Mouse (Mus musculus): ENCODE measurements around the gene Rasgef1c. TPM values are rescaled to one million over a fixed set of nuclear protein-coding genes. Genes with fewer than 3 reads are reported as not detected.

The Rasgef1c gene
- polyA plus RNA-seq, 1 experiment from 2014 or later, result 0.32 TPM

DNA sequence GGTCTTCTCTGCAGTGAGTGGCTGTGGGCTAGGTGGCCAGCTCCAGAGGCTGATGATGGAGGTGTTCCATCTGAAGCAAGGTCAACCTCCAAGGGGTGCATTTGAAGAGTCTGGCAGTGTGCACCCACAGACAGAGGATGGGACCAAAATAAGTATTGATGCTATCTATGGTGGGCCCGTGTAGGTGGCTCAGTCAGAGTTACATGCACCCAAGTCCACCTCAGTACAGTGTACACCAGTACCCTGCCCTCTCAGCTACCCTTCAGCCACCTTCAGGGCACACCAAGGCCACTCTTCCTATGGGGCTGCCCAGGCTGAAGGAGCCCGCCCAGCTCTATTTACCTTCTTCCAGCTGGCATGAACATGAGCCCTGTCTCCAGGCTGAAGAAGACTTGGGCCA is 68.1 kb downstream of the Rasgef1c start:
- 87% methylated on average over 2 of the region's 2 CpGs for WGBS

DNA sequence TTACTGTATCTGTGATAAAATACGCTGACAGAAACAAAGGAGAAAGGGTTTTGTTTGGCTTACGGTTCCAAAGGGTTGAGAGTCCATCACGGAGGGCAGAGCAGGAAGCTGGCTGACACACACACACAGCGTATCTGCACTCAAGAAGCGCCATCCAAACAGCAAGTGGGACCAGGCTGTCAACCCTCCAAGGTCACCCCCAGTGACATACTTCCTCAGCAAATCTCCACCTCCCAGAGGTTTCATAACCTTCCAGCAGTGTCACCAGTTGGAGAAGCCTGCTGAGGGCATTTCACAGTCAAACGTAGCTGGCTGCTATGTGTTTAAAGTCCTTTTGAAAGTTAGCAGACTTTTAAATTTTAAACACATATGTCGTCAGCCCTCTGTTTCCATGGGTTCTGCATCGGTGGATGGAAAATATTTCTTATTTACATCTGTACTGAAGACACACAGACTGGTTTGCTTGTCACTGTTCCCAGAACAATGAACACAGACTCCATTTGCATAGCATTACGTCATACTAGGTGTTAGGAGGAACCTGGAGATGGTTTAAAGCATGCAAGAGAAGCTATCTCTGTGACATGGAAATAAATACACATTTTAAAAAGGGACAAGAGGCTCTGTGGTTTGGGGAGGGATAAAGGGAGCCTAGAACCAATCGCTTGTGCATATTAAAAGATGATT is 72.2 kb downstream of the Rasgef1c start:
- no peak for ATAC-seq (ENCODE audit: insufficient number of reproducible peaks, low FRiP score, low TSS enrichment, low read depth)
- no peak overlapping the region for H3K4me3 ChIP-seq (ENCODE audit: low read depth, low read length)
- no peak for DNase-seq (ENCODE audit: low spot score)
- H3K9ac ChIP-seq (ENCODE audit: low read length), result no peak overlapping the region
- no peaks in the 10 kb centered on the region for H3K9me3 ChIP-seq (ENCODE audit: control insufficient read depth, low read length)
- H3K27me3 ChIP-seq (ENCODE audit: control insufficient read depth, insufficient read depth, low read length), result no peaks in the 10 kb centered on the region
- no peaks in the 10 kb centered on the region for H3K4me1 ChIP-seq (ENCODE audit: control insufficient read depth, insufficient read depth, low read length)
- 89% methylated on average over 10 of the region's 10 CpGs for WGBS
- no peak overlapping the region for H3K27ac ChIP-seq (replicated peaks; ENCODE audit: low read depth, low read length)
- H3K4me2 ChIP-seq (ENCODE audit: low read depth, severe bottlenecking), result no peak overlapping the region
- no peaks in the 10 kb centered on the region for H3K36me3 ChIP-seq (ENCODE audit: control insufficient read depth, insufficient read depth, low read length)

More for the DNA sequence above, 68.1 kb downstream of the Rasgef1c start:
- no peak for DNase-seq (ENCODE audit: low spot score)
- Histone ChIP-seq H3K4me1 (ENCODE audit: control insufficient read depth, insufficient read depth, low read length) (no peaks in the 10 kb centered on the region), H3K36me3 (ENCODE audit: control insufficient read depth, insufficient read depth, low read length) (no peaks in the 10 kb centered on the region), H3K9ac (ENCODE audit: low read length) (no peak overlapping the region), H3K9me3 (ENCODE audit: control insufficient read depth, low read length) (no peaks in the 10 kb centered on the region), H3K4me3 (ENCODE audit: low read depth, low read length) (no peak overlapping the region), H3K4me2 (ENCODE audit: low read depth, severe bottlenecking) (no peak overlapping the region), H3K27me3 (ENCODE audit: control insufficient read depth, insufficient read depth, low read length) (no peaks in the 10 kb centered on the region), H3K27ac (replicated peaks; ENCODE audit: low read depth, low read length) (no peak overlapping the region)
- ATAC-seq (ENCODE audit: insufficient number of reproducible peaks, low FRiP score, low TSS enrichment, low read depth), result no peak

DNA sequence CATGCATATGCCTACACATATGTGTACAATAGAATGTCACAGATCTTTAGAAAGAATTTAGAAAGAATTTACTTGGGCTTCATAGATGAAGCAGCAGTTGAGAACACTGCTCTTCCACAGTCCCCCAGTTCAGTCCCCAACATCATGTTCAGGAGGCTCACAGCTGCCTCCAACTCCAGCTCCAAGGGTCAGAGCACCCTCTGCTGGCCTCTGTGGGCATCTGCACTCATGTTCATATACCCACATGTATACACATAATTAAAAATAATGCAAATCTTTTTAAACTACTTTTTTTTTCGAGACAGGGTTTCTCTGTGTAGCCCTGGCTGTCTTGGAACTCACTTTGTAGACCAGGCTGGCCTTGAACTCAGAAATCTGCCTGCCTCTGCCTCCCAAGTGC is 73.0 kb downstream of the Rasgef1c start:
- H3K4me1 ChIP-seq (ENCODE audit: control insufficient read depth, insufficient read depth, low read length), result no peaks in the 10 kb centered on the region
- no peaks in the 10 kb centered on the region for H3K27me3 ChIP-seq (ENCODE audit: control insufficient read depth, insufficient read depth, low read length)
- no peak for ATAC-seq (ENCODE audit: insufficient number of reproducible peaks, low FRiP score, low TSS enrichment, low read depth)
- WGBS, result 64% methylated on average over 1 of the region's 1 CpGs
- no peak overlapping the region for H3K27ac ChIP-seq (replicated peaks; ENCODE audit: low read depth, low read length)
- DNase-seq (ENCODE audit: low spot score), result no peak
- no peak overlapping the region for H3K4me3 ChIP-seq (ENCODE audit: low read depth, low read length)
- no peak overlapping the region for H3K9ac ChIP-seq (ENCODE audit: low read length)
- no peak overlapping the region for H3K4me2 ChIP-seq (ENCODE audit: low read depth, severe bottlenecking)
- H3K36me3 ChIP-seq (ENCODE audit: control insufficient read depth, insufficient read depth, low read length), result no peaks in the 10 kb centered on the region
- no peaks in the 10 kb centered on the region for H3K9me3 ChIP-seq (ENCODE audit: control insufficient read depth, low read length)

DNA sequence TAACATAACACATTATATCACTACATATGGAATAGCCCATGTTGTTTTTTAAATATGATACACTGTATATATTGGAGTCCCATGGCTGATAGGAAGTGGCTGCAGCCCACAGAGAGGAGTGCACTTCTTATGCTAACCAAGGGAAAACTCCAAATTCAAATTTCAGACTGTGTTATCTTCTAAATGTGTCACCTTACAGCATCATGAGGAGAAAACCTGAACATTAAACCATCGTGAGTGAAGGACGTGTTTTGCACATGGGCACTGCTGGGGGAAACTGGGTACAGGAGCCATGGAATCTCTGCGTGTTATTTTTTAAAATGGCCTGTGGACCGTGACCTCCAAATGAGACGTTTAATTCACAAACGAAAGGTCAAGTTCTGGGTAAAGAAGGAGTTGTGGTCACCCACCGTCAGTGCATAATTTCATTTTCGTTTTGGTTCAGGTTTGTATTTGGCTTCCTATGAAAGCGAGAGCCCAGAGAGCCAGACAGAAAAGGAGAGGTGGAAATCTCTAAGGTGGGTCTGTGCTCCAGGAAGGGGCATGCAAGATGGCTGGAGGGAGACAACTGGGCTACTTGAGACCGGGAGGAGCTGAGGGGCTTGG is 76.4 kb downstream of the Rasgef1c start:
- ATAC-seq (ENCODE audit: insufficient number of reproducible peaks, low FRiP score, low TSS enrichment, low read depth) (no peak), DNase-seq (ENCODE audit: low spot score) (no peak)
- Histone ChIP-seq H3K4me2 (ENCODE audit: low read depth, severe bottlenecking) (no peak overlapping the region), H3K27me3 (ENCODE audit: control insufficient read depth, insufficient read depth, low read length) (no peaks in the 10 kb centered on the region), H3K4me1 (ENCODE audit: control insufficient read depth, insufficient read depth, low read length) (no peaks in the 10 kb centered on the region), H3K36me3 (ENCODE audit: control insufficient read depth, insufficient read depth, low read length) (no peaks in the 10 kb centered on the region), H3K27ac (replicated peaks; ENCODE audit: low read depth, low read length) (no peak overlapping the region), H3K9ac (ENCODE audit: low read length) (no peak overlapping the region), H3K9me3 (ENCODE audit: control insufficient read depth, low read length) (no peaks in the 10 kb centered on the region), H3K4me3 (ENCODE audit: low read depth, low read length) (no peak overlapping the region)
- WGBS, result 86% methylated on average over 10 of the region's 10 CpGs

DNA sequence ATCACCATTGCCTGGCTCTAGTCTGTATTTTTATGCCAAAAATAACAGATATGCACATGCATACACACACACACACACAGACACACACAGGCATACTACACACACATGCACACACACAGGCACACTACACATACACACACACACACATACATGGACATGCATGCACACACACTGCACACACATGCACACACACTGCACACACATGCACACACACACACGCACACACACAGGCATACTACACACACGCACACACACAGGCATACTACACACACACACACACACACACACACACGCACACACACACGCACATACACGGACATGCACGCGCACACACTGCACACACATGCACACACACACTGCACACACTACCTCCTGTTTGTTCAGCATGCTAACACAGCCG is 77.3 kb downstream of the Rasgef1c start:
- Histone ChIP-seq H3K27ac (replicated peaks; ENCODE audit: low read depth, low read length) (no peak overlapping the region), H3K9ac (ENCODE audit: low read length) (no peak overlapping the region), H3K4me2 (ENCODE audit: low read depth, severe bottlenecking) (no peak overlapping the region), H3K27me3 (ENCODE audit: control insufficient read depth, insufficient read depth, low read length) (no peaks in the 10 kb centered on the region), H3K9me3 (ENCODE audit: control insufficient read depth, low read length) (no peaks in the 10 kb centered on the region), H3K4me3 (ENCODE audit: low read depth, low read length) (no peak overlapping the region), H3K4me1 (ENCODE audit: control insufficient read depth, insufficient read depth, low read length) (no peaks in the 10 kb centered on the region), H3K36me3 (ENCODE audit: control insufficient read depth, insufficient read depth, low read length) (no peaks in the 10 kb centered on the region)
- no peak for ATAC-seq (ENCODE audit: insufficient number of reproducible peaks, low FRiP score, low TSS enrichment, low read depth)
- 93% methylated on average over 8 of the region's 8 CpGs for WGBS
- DNase-seq (ENCODE audit: low spot score), result no peak

DNA sequence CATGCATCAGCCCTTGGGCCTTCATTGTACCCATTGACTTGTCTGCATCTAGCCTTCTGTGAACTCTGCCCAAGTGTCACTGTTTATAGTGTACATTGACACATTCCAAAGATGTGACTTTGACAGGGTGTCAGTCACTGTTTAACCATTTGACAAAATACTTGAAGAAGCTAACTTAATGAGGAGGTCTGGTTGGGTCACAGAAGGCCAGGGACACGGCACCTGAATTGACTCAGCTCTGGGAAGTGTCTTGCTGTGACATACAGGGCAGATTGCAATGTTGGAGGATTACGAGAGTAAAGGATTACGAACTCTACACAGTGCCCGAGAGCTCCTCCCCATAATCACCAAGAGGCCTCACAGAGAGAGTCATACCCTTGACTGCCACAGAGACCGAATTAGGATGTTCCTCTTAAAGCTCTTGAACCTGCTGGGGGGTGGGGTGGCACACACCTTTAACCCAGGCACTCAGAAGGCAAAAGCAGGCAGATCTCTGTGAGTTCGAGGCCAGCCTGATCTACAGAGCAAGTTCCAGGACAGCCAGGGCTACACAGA is 79.1 kb downstream of the Rasgef1c start:
- DNase-seq (ENCODE audit: low spot score) (no peak), ATAC-seq (ENCODE audit: insufficient number of reproducible peaks, low FRiP score, low TSS enrichment, low read depth) (no peak)
- Histone ChIP-seq H3K27ac (replicated peaks; ENCODE audit: low read depth, low read length) (no peak overlapping the region), H3K4me3 (ENCODE audit: low read depth, low read length) (no peak overlapping the region), H3K4me2 (ENCODE audit: low read depth, severe bottlenecking) (no peak overlapping the region), H3K9me3 (ENCODE audit: control insufficient read depth, low read length) (no peaks in the 10 kb centered on the region), H3K27me3 (ENCODE audit: control insufficient read depth, insufficient read depth, low read length) (no peaks in the 10 kb centered on the region), H3K4me1 (ENCODE audit: control insufficient read depth, insufficient read depth, low read length) (no peaks in the 10 kb centered on the region), H3K36me3 (ENCODE audit: control insufficient read depth, insufficient read depth, low read length) (no peaks in the 10 kb centered on the region), H3K9ac (ENCODE audit: low read length) (no peak overlapping the region)
- WGBS, result 67% methylated on average over 6 of the region's 6 CpGs

DNA sequence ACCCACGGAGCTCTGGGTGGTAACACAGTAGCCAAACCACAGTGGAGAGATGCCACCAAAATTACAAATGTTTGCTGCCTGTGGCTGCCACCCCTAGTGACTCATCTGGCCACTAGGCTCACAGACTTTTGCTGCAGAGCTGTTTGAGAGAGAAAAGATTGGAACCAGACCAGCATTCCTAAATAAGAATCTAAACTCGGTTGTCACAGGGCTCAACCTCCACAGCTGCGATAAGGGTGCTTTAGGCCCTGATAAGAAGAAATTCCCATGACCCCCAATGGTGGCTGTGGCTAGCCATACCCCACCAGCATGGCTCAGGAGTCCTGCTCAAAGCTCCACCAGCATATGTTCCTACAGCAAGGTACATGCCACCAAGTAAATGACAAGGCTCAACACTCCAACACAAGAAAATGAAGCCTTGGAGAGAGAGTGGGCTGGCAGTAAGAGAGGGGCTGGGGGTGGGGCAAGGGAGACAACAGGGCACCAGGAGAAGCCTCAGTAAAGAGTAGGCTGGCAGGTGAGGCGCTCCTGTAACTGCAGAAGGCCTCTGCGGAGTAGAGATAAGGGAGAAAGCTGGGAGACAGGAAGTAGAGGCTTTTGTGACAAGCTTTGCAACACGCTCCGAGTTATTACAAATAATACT is 79.8 kb downstream of the Rasgef1c start:
- Histone ChIP-seq H3K36me3 (ENCODE audit: control insufficient read depth, insufficient read depth, low read length) (no peaks in the 10 kb centered on the region), H3K27me3 (ENCODE audit: control insufficient read depth, insufficient read depth, low read length) (no peaks in the 10 kb centered on the region), H3K4me2 (ENCODE audit: low read depth, severe bottlenecking) (no peak overlapping the region), H3K9me3 (ENCODE audit: control insufficient read depth, low read length) (no peaks in the 10 kb centered on the region), H3K4me3 (ENCODE audit: low read depth, low read length) (no peak overlapping the region), H3K9ac (ENCODE audit: low read length) (no peak overlapping the region), H3K4me1 (ENCODE audit: control insufficient read depth, insufficient read depth, low read length) (no peaks in the 10 kb centered on the region), H3K27ac (replicated peaks; ENCODE audit: low read depth, low read length) (no peak overlapping the region)
- DNase-seq (ENCODE audit: low spot score) (no peak), ATAC-seq (ENCODE audit: insufficient number of reproducible peaks, low FRiP score, low TSS enrichment, low read depth) (no peak)
- 84% methylated on average over 7 of the region's 7 CpGs for WGBS

DNA sequence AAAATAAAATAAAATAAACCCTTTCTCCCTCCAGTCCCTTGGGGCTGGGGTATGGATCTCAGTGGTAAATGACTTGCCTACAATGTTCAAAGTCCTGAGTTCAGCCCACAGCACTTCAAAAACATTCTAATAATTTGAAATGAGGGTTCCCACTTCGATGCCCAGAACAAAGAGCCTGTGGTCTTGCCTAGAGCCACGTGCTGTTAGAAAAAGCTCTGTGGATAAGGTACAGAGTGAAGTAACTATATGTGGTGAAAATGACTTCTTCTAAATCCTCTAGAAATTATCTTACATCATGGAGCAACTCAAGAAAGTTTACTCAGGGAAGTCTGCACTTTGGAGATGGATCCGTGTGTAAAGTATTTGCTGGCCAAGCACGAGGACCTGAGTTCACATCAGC is 80.5 kb downstream of the Rasgef1c start:
- WGBS, result 84% methylated on average over 4 of the region's 4 CpGs
- Histone ChIP-seq H3K4me3 (ENCODE audit: low read depth, low read length) (no peak overlapping the region), H3K4me2 (ENCODE audit: low read depth, severe bottlenecking) (no peak overlapping the region), H3K9ac (ENCODE audit: low read length) (no peak overlapping the region), H3K27ac (replicated peaks; ENCODE audit: low read depth, low read length) (no peak overlapping the region), H3K27me3 (ENCODE audit: control insufficient read depth, insufficient read depth, low read length) (no peaks in the 10 kb centered on the region), H3K36me3 (ENCODE audit: control insufficient read depth, insufficient read depth, low read length) (no peaks in the 10 kb centered on the region), H3K9me3 (ENCODE audit: control insufficient read depth, low read length) (no peaks in the 10 kb centered on the region), H3K4me1 (ENCODE audit: control insufficient read depth, insufficient read depth, low read length) (no peaks in the 10 kb centered on the region)
- ATAC-seq (ENCODE audit: insufficient number of reproducible peaks, low FRiP score, low TSS enrichment, low read depth) (no peak), DNase-seq (ENCODE audit: low spot score) (no peak)
